Mouse (Mus musculus) liver, embryonic 14.5 days (tissue): ENCODE data around the gene Pithd1.

Experiments used
- CTCF ChIP-seq: IDR thresholded peaks from 2 replicates; pipeline ENCODE4 v1.5.1; 2016; ENCODE audit warnings: antibody characterized with exemption, low read depth, control low read depth
- EP300 ChIP-seq: IDR thresholded peaks from 2 replicates; pipeline ENCODE4 v1.6.1; 2016; ENCODE audit warnings: antibody characterized with exemption, low read depth

DNA sequence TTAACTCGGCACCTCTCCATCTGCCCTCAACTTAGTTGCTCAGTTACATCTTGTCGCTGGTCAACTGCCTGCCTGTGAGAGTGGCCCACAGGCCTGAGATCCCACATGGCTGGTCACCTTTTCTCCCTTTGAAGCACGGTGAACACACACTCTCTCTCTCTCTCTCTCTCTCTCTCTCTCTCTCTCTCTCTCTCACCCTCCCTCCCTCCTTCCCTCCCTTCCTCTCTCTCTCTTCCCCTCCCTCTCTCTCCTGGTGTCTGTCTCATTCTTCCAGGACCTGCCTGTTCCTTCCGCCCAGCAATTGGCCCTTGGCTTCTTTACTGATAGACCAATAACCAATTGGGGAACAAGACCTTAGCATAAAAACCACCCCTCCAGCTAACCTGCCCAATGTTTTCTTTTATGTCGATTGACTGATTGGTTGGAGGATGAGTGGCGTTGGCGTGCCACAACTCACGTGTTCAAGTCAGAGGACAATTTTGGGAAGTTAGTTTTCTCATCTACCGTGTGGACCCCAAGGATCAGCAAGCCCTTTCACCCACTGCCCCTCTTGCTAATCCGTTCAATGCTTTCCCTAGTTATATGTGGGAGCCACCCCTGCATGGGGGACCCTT lies 60.8 kb downstream of the Pithd1 start:
- TF ChIP-seq CTCF (no peak), EP300 (no peak)
